Mouse (Mus musculus): Measurements from ENCODE around the gene Mcur1. TPM values are rescaled to one million over a fixed set of nuclear protein-coding genes. Genes with fewer than 3 reads are reported as not detected.

Gene Mcur1
- polyA plus RNA-seq (2016; fragmentation: Nextera tagmentation; extraction: Ambion mirVana) = 7.3 and 8.9 TPM in 2 replicates

DNA sequence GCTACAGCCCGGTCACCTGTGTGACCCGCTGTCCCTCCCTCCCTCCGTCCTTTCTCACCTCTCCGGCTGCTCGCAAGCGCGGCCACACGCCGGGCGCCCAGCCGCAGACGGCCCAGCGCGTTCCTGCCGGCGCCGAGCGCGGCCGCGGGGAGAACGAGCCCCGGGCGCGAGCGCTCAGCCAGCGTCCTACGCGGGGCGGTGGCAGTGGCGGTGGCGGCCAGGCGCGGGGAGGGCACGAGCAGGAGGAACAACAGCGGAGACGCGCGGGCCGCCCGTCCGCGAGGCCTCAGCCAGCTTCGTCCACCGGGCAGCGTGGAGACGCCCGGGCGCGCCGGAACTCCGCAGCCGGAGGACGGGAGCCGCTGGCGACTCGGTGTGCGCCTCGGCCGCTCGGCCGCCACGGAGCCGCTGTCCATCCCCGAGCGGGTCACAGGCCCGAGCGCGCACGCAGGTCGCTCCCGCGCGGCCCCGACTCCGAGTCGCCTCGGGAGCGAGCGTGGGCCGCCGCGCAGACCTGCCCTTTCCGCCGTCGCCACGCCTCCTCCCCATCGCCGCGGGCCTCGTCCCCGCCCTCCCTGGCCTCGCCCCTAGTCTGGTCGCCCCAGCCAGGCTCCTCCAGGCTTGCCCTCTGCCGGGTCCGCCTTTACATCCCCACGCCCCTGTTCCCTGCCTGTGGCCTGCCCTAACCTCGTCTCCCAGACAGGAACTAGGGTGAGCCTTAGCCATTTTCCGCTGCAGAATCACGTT, at the start of gene Mcur1:
Gene Mcur1, minus strand, starts transcription at position 481 of the 747 bp plus-strand sequence.
- under 1% methylated on average over 100 of the region's 100 CpGs for WGBS
- Histone ChIP-seq H3K27me3 (ENCODE audit: insufficient read depth, poor library complexity, severe bottlenecking) (peaks cover 33% of the 10 kb centered on the region), H3K4me3 (peak within 1 kb of the TSS; percentile 79), H3K27ac (peak within 1 kb of the TSS; percentile 97), H3K4me1 (replicated peaks) (peaks cover 30% of the 10 kb centered on the region), H3K9me3 (no peaks in the 10 kb centered on the region), H3K36me3 (peaks cover 6% of the 10 kb centered on the region; the same call in 1 of the 2 replicates)
- peak; percentile 91 for DNase-seq (ENCODE audit: low spot score)

DNA sequence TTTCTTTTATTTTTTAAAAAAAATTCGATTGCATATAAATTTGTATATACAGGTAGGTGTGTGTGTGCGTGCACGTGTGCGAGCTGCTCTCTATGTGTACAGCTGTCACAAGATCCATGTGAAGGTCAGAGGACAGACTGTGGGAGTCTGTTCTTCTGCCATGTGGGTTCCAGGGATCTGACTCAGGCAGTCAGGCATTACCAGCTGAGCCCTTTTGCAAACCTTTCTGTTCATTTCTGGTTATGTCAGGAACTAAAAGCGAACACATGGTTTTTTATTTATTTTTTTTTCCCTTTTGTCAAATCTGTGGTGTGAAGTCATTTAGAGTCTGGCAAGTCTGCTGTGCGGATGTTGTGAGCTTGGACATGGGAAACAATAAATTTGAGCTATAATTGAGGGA, 48.9 kb upstream of the Mcur1 start:
- DNase-seq (ENCODE audit: low spot score) = no peak
- Histone ChIP-seq H3K9me3 (no peaks in the 10 kb centered on the region), H3K4me3 (no peak overlapping the region), H3K4me1 (replicated peaks) (no peaks in the 10 kb centered on the region), H3K36me3 (no peaks in the 10 kb centered on the region), H3K27ac (no peak overlapping the region), H3K27me3 (ENCODE audit: insufficient read depth, poor library complexity, severe bottlenecking) (no peaks in the 10 kb centered on the region)
- WGBS = 78% methylated on average over 6 of the region's 6 CpGs

DNA sequence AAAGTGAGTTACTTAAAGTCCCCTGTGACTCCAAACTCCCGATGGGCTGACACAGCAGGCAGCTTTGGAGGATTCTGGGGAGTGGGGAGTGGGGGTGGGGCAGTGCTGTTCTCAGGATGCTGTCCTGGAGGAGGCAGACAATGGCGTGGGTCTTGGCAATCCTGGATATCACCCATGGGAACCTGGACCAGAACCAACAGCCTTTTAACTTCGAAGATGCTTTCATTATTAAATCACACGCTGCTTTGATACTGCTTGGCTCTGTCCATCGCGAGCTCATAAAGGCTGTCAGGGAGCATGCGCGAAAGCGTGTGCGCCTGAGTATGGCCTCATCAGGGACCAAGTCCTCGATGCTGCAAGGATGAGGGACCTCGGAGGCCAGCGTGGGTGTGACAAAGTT, 43.1 kb upstream of the Mcur1 start:
- Histone ChIP-seq H3K4me3 (no peak overlapping the region), H3K27me3 (ENCODE audit: insufficient read depth, poor library complexity, severe bottlenecking) (no peaks in the 10 kb centered on the region), H3K27ac (no peak overlapping the region), H3K9me3 (no peaks in the 10 kb centered on the region), H3K36me3 (no peaks in the 10 kb centered on the region), H3K4me1 (replicated peaks) (peaks cover 3% of the 10 kb centered on the region; the same call in 1 of the 2 replicates)
- DNase-seq (ENCODE audit: low spot score) = no peak
- WGBS = 80% methylated on average over 13 of the region's 13 CpGs

DNA sequence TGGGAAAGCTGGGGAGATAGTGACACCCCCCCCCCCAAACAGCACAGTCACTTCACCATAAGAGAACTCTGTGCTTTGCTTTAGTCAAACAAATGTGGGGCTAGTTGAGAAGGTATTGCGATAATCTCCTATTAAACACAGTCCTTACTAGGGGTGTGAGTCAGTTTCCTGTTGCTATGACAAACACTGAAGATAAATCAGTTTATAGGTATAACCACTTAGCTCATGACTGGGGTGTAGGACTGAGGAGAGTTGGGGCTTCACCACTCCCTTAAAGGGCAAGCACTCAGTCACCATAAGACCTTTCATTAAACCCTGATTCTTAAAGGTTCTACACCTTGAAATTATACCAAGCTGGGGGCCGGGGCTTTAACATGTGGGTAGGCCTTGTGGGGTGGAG, 42.4 kb upstream of the Mcur1 start:
- H3K27me3 ChIP-seq (ENCODE audit: insufficient read depth, poor library complexity, severe bottlenecking) = no peaks in the 10 kb centered on the region
- WGBS = 93% methylated on average over 2 of the region's 2 CpGs
- no peak for DNase-seq (ENCODE audit: low spot score)
- H3K4me1 ChIP-seq (replicated peaks) = peaks cover 3% of the 10 kb centered on the region; the same call in 1 of the 2 replicates
- H3K4me3 ChIP-seq = no peak overlapping the region
- no peaks in the 10 kb centered on the region for H3K9me3 ChIP-seq
- H3K36me3 ChIP-seq = no peaks in the 10 kb centered on the region
- no peak overlapping the region for H3K27ac ChIP-seq

DNA sequence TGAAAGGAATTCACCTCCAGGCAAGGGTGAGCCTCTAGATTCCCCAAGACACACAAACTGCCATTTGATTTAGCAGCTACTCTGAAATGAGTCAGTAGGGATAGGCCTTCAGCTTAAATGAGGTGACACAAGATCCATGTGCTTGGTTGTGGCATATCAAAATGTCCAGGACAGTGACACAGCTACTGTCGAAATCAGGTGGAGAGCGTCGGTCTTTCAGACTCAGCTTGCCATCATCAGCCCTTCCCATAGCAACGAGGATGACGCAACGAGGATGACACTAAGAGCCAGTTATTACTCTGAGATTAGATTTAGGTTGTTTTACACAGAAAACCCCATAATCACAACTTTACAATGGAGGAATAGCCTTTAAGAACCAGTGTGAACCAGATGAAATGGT, 41.0 kb upstream of the Mcur1 start:
- H3K27me3 ChIP-seq (ENCODE audit: insufficient read depth, poor library complexity, severe bottlenecking) = no peaks in the 10 kb centered on the region
- H3K36me3 ChIP-seq = no peaks in the 10 kb centered on the region
- no peak overlapping the region for H3K27ac ChIP-seq
- no peaks in the 10 kb centered on the region for H3K9me3 ChIP-seq
- H3K4me3 ChIP-seq = no peak overlapping the region
- 94% methylated on average over 6 of the region's 6 CpGs for WGBS
- peaks cover 3% of the 10 kb centered on the region; the same call in 1 of the 2 replicates for H3K4me1 ChIP-seq (replicated peaks)
- no peak for DNase-seq (ENCODE audit: low spot score)

DNA sequence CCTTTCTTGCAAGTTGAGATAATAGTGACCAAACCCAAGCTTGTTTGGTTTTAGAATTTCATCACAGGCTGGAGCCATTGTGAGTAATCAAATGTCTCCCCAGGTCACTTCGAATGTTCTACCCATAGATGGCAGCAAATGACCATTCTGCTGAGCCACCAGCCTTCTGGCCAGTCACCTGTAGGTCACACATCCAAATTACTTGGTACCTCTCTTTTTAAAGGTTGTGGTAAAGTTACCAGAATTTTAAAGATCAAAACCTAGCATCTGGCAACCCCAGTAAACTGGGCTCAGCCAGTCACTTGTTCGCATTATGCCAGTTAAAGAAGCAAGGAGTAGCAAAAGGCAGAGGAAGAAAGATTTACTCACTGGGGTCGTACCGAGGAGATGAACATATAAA, 35.9 kb upstream of the Mcur1 start:
- no peak overlapping the region for H3K4me3 ChIP-seq
- H3K36me3 ChIP-seq = no peaks in the 10 kb centered on the region
- 0 out of 2 replicates have a peak, but pooled peaks cover 4% of the 10 kb centered on the region for H3K27me3 ChIP-seq (ENCODE audit: insufficient read depth, poor library complexity, severe bottlenecking)
- peak; percentile 56 for DNase-seq (ENCODE audit: low spot score)
- WGBS = 62% methylated on average over 4 of the region's 4 CpGs
- peaks cover 3% of the 10 kb centered on the region; the same call in 1 of the 2 replicates for H3K4me1 ChIP-seq (replicated peaks)
- no peaks in the 10 kb centered on the region for H3K9me3 ChIP-seq
- H3K27ac ChIP-seq = no peak overlapping the region

DNA sequence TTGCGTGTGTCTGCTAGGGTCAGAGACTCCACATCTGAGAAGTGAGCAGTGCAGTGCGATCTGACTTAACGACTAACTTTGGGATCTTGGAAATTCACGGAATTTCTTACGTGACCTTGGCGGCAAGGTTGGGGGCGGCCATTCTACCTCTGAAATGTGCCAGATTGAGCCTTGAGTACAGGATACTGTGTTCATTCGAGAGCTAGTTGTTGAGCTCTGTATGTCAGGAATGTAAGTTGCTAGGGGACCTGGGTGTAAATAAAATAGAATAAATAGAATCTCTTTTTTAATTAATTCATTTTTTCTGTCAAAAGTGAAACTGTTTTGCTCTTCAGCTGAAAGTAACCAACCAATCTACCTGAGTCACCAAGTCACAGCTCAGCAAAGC, 32.7 kb upstream of the Mcur1 start:
- Histone ChIP-seq H3K36me3 (no peaks in the 10 kb centered on the region), H3K4me3 (no peak overlapping the region), H3K9me3 (no peaks in the 10 kb centered on the region), H3K27me3 (ENCODE audit: insufficient read depth, poor library complexity, severe bottlenecking) (0 out of 2 replicates have a peak, but pooled peaks cover 4% of the 10 kb centered on the region), H3K4me1 (replicated peaks) (no peaks in the 10 kb centered on the region), H3K27ac (no peak overlapping the region)
- no peak for DNase-seq (ENCODE audit: low spot score)
- WGBS = 69% methylated on average over 8 of the region's 8 CpGs

DNA sequence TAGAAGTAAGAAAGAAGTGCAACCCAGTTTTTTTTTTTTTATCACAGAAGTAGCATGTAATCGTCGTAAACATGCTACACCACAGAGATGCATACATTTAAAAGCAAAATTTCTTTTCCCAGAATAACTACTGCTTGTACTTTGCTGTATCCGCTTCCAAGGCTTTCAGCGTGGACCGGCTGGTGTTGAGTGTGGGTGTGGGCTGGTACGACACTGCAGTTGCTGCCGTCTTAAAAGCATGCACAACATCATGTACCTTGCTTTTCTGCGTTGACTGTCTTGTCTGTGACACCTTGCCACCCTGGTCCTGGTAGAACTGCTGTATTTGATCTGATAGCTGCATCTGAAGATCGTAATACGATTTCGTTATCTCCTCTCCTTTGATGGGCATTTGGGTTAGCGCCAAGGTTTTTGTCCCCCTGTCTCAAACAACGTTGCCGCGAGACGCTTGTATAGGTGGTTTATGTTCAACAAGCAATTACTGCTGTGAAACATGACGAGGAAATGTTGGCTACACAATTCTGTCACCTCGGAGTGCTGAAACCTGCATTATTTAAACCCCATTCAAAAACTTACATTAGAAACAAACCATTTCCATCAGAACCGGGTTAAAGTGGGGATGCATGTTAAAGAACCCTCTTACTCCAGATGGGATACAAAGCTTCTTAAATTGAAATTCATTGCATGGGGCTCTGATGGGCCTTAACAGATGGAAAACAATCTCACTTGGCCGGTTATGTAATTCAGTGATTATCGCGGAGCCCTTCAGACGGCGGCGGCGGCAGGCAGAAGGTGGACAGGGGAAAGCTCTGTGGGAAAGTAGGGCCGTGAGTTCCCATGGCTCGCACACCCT, 32.1 kb upstream of the Mcur1 start:
- DNase-seq (ENCODE audit: low spot score) = no peak
- H3K27ac ChIP-seq = no peak overlapping the region
- 76% methylated on average over 28 of the region's 28 CpGs for WGBS

DNA sequence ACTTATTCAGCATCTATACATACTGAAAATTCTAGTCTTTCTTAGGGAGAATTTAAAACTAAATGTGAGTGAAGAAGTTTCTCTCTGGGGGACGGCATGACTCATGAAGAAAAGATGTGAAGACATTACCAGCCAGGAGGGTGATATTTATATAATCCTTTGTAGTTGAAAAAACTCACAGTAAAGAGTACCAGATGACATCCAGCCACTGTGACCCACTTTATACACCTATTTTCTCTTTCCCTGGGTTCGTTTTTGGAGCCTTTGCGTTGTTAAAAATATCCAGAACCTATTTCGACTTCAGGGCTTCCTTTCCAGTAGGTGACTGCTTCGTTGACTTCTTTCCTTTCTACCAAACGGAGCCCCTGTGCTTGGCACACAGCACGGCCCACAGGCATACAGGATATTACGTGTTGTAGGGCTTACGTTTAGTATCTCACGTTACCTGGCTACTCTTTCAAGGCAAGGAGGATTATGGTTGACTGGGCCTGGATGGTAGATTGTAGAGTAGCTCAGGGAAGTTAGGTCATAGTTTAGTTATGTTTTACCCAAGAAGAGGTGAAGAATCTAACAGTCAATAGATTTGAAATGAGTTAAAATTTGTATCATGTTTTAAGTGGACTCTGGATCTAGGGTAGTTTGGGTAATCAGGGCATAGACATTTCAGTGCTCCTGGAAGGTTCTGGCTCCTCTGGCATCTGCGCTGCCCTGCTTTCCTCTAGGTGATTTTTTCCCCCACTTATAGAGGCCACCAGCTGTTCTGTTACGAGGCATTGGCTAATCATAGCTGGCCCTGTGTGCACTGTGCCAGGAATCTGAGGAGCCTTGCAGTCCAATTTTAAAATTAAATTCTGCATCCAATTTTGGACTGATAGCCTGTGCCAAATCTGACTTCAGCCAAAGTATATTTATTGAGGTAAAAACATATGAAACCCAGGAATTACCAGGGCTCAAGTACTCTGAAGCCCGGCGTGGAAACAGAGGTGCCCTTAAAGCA, 28.2 kb upstream of the Mcur1 start:
- 0 out of 2 replicates have a peak, but pooled peaks cover 7% of the 10 kb centered on the region for H3K4me1 ChIP-seq (replicated peaks)
- no peaks in the 10 kb centered on the region for H3K9me3 ChIP-seq
- no peak overlapping the region for H3K4me3 ChIP-seq
- 0 out of 2 replicates have a peak, but pooled peaks cover 4% of the 10 kb centered on the region for H3K27me3 ChIP-seq (ENCODE audit: insufficient read depth, poor library complexity, severe bottlenecking)
- no peaks in the 10 kb centered on the region for H3K36me3 ChIP-seq
- 86% methylated on average over 14 of the region's 14 CpGs for WGBS
- no peak for DNase-seq (ENCODE audit: low spot score)
- H3K27ac ChIP-seq = no peak overlapping the region

More for the DNA sequence above, 32.1 kb upstream of the Mcur1 start:
- Histone ChIP-seq H3K9me3 (no peaks in the 10 kb centered on the region), H3K36me3 (no peaks in the 10 kb centered on the region), H3K4me3 (no peak overlapping the region), H3K4me1 (replicated peaks) (no peaks in the 10 kb centered on the region), H3K27me3 (ENCODE audit: insufficient read depth, poor library complexity, severe bottlenecking) (0 out of 2 replicates have a peak, but pooled peaks cover 4% of the 10 kb centered on the region)

DNA sequence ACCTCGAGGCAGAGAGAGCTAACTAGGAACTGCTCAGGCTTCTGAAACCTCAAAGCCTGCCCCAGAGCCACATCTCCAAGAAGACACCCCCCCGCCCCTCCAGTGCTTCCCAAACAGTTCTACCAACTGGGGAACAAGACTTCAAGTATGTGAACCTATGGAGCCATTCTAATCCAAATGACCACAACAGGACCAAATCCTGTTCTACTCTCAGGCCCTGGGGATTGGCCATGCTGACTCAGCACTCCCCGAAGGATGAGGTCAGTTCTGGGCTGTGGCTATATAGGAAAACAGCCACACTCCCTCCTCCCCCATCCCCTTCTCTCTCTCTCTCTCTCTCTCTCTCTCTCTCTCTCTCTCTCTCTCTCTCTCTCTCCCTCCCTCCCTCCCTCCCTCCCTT, 27.0 kb upstream of the Mcur1 start:
- H3K36me3 ChIP-seq = no peaks in the 10 kb centered on the region
- 0 out of 2 replicates have a peak, but pooled peaks cover 7% of the 10 kb centered on the region for H3K4me1 ChIP-seq (replicated peaks)
- H3K27me3 ChIP-seq (ENCODE audit: insufficient read depth, poor library complexity, severe bottlenecking) = 0 out of 2 replicates have a peak, but pooled peaks cover 2% of the 10 kb centered on the region
- no peak overlapping the region for H3K4me3 ChIP-seq
- no peak for DNase-seq (ENCODE audit: low spot score)
- WGBS = 80% methylated on average over 3 of the region's 3 CpGs
- H3K27ac ChIP-seq = no peak overlapping the region
- no peaks in the 10 kb centered on the region for H3K9me3 ChIP-seq

DNA sequence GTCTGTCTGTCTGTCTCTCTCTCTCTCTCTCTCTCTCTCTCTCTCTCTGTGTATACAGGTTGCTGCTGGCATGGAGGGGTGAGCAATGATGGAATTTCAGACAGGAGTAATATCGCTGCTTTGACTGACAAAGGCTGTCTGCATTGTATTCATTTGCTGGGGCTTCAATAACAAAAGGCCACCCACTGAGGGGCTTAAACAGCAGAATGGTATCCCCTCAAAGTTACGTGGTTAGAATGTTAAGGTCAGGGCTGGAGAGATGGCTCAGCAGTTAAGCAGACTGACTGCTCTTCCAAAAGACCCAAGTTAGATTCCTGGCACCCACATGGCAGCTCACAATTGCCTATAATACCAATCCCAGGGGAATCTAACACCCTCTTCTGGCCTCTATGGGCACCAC, 25.3 kb upstream of the Mcur1 start:
- Histone ChIP-seq H3K27me3 (ENCODE audit: insufficient read depth, poor library complexity, severe bottlenecking) (no peaks in the 10 kb centered on the region), H3K4me1 (replicated peaks) (0 out of 2 replicates have a peak, but pooled peaks cover 7% of the 10 kb centered on the region), H3K4me3 (no peak overlapping the region), H3K27ac (no peak overlapping the region), H3K9me3 (no peaks in the 10 kb centered on the region), H3K36me3 (no peaks in the 10 kb centered on the region)
- WGBS = 43% methylated on average over 2 of the region's 2 CpGs
- no peak for DNase-seq (ENCODE audit: low spot score)

DNA sequence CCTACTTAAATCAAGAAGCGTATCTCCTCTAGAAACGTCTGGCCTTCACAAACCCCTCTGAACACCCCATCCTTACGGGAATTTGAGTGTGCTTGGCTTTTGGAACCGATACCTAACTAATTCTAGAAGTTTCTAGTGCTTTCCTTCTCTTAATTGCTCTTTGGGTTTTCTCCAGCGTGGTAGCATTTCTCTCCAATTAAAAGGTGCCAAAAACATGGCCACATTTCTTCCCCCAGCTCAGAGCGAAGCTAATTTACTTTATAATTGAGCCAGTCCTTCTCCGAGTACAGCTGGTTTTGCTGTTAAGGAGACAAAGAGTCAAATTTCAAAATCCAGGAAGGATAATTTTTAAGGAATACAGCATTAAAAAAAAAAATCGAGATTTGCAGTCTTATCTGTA, 23.5 kb upstream of the Mcur1 start:
- no peak for DNase-seq (ENCODE audit: low spot score)
- peaks cover 11% of the 10 kb centered on the region; the same call in 1 of the 2 replicates for H3K4me1 ChIP-seq (replicated peaks)
- H3K36me3 ChIP-seq = no peaks in the 10 kb centered on the region
- no peak overlapping the region for H3K4me3 ChIP-seq
- no peaks in the 10 kb centered on the region for H3K27me3 ChIP-seq (ENCODE audit: insufficient read depth, poor library complexity, severe bottlenecking)
- 69% methylated on average over 8 of the region's 8 CpGs for WGBS
- no peak overlapping the region for H3K27ac ChIP-seq
- H3K9me3 ChIP-seq = no peaks in the 10 kb centered on the region
